Mouse (Mus musculus): ENCODE results near the gene Nbea.

GRCm38 (mm10) chr3:55847115-55847514 lies 336.4 kb downstream of the Nbea start:
- TF ChIP-seq HCFC1 (IDR thresholded peaks at IDR 0.05; ENCODE audit: borderline replicate concordance, insufficient read depth, low read length): no peak
- TF ChIP-seq CHD2 (IDR thresholded peaks at IDR 0.05; ENCODE audit: low read depth, low read length): no peak
- TF ChIP-seq ZC3H11A (IDR thresholded peaks at IDR 0.05; ENCODE audit: borderline replicate concordance, low read depth, low read length): no peak
- TF ChIP-seq ZNF384 (IDR thresholded peaks at IDR 0.05; ENCODE audit: low read depth, low read length): no peak
- no peak for TF ChIP-seq MAFK (IDR thresholded peaks at IDR 0.05; ENCODE audit: insufficient read depth, low read depth, low read length)

Data from ES-E14 (cell line).